Mouse (Mus musculus): Measurements from ENCODE around the gene Krba1. TPM values are rescaled to one million over a fixed set of nuclear protein-coding genes. Genes with fewer than 3 reads are reported as not detected.

The Krba1 gene
- polyA plus RNA-seq (2015; fragmentation: Nextera tagmentation; extraction: Ambion mirVana), result 23.8 and 27.4 TPM in 2 replicates

- H3K9me3 ChIP-seq, result no peaks in the 10 kb centered on the region
- peaks cover 30% of the 10 kb centered on the region for H3K4me1 ChIP-seq (replicated peaks)
- peak within 1 kb of the TSS; percentile 71 for H3K4me2 ChIP-seq
- no peaks in the 10 kb centered on the region for H3K27me3 ChIP-seq
- peak within 1 kb of the TSS; percentile 68 for H3K4me3 ChIP-seq
- H3K36me3 ChIP-seq, result no peaks in the 10 kb centered on the region
- ATAC-seq (ENCODE audit: low read depth), result peak; percentile 99
- WGBS, result 1% methylated on average over 65 of the region's 65 CpGs
- peak within 1 kb of the TSS; percentile 87 for H3K9ac ChIP-seq
- peak within 1 kb of the TSS; percentile 83 for H3K27ac ChIP-seq (replicated peaks)
Observed at GRCm38 (mm10) chr6:48395105-48396007, at the start of gene Krba1. TSS of gene Krba1 (plus strand) at chr6:48395586.

- H3K27ac ChIP-seq (replicated peaks), result no peak overlapping the region
- no peak overlapping the region for H3K9ac ChIP-seq
- H3K4me3 ChIP-seq, result no peak overlapping the region
- 72% methylated on average over 3 of the region's 3 CpGs for WGBS
- H3K9me3 ChIP-seq, result no peaks in the 10 kb centered on the region
- no peak overlapping the region for H3K4me2 ChIP-seq
- H3K27me3 ChIP-seq, result no peaks in the 10 kb centered on the region
- no peaks in the 10 kb centered on the region for H3K4me1 ChIP-seq (replicated peaks)
- H3K36me3 ChIP-seq, result no peaks in the 10 kb centered on the region
- no peak for ATAC-seq (ENCODE audit: low read depth)
Observed at GRCm38 (mm10) chr6:48358897-48359296, 36.5 kb upstream of the Krba1 start.

GRCm38 (mm10) chr6:48366322-48366996 lies 28.9 kb upstream of the Krba1 start:
- no peak for ATAC-seq (ENCODE audit: low read depth)
- WGBS, result 51% methylated on average over 11 of the region's 11 CpGs
- Histone ChIP-seq H3K4me1 (replicated peaks) (no peaks in the 10 kb centered on the region; the same call in 1 of the 2 replicates), H3K36me3 (no peaks in the 10 kb centered on the region), H3K9me3 (no peaks in the 10 kb centered on the region), H3K27ac (replicated peaks) (no peak overlapping the region), H3K4me2 (no peak overlapping the region), H3K9ac (no peak overlapping the region), H3K4me3 (no peak overlapping the region), H3K27me3 (no peaks in the 10 kb centered on the region)

GRCm38 (mm10) chr6:48388221-48388620 lies 7.2 kb upstream of the Krba1 start:
- Histone ChIP-seq H3K4me3 (no peak overlapping the region), H3K4me2 (no peak overlapping the region), H3K27ac (replicated peaks) (no peak overlapping the region), H3K36me3 (no peaks in the 10 kb centered on the region), H3K27me3 (no peaks in the 10 kb centered on the region), H3K9ac (no peak overlapping the region), H3K4me1 (replicated peaks) (no peaks in the 10 kb centered on the region), H3K9me3 (no peaks in the 10 kb centered on the region)
- WGBS, result 70% methylated on average over 3 of the region's 3 CpGs
- ATAC-seq (ENCODE audit: low read depth), result no peak

GRCm38 (mm10) chr6:48393811-48394210 lies 1.6 kb upstream of the Krba1 start:
- Histone ChIP-seq H3K27ac (replicated peaks) (no peak overlapping the region), H3K4me1 (replicated peaks) (peaks cover 30% of the 10 kb centered on the region), H3K9ac (no peak overlapping the region), H3K27me3 (no peaks in the 10 kb centered on the region), H3K9me3 (no peaks in the 10 kb centered on the region), H3K4me3 (no peak overlapping the region), H3K36me3 (no peaks in the 10 kb centered on the region), H3K4me2 (no peak overlapping the region)
- ATAC-seq (ENCODE audit: low read depth), result no peak

GRCm38 (mm10) chr6:48396008-48396595 lies 716 bp downstream of the Krba1 start:
- Histone ChIP-seq H3K27ac (replicated peaks) (peak overlapping the region; percentile 83), H3K4me2 (peak overlapping the region; percentile 71), H3K9ac (peak overlapping the region; percentile 87), H3K4me3 (peak overlapping the region; percentile 68), H3K27me3 (no peaks in the 10 kb centered on the region), H3K4me1 (replicated peaks) (peaks cover 35% of the 10 kb centered on the region), H3K9me3 (no peaks in the 10 kb centered on the region), H3K36me3 (no peaks in the 10 kb centered on the region)
- 34% methylated on average over 15 of the region's 15 CpGs for WGBS
- ATAC-seq (ENCODE audit: low read depth), result no peak

GRCm38 (mm10) chr6:48396686-48397085 lies 1.3 kb downstream of the Krba1 start:
- WGBS, result 82% methylated on average over 1 of the region's 1 CpGs
- peaks cover 36% of the 10 kb centered on the region for H3K4me1 ChIP-seq (replicated peaks)
- H3K27me3 ChIP-seq, result no peaks in the 10 kb centered on the region
- peak overlapping the region; percentile 87 for H3K9ac ChIP-seq
- no peak overlapping the region for H3K27ac ChIP-seq (replicated peaks)
- no peaks in the 10 kb centered on the region for H3K36me3 ChIP-seq
- H3K9me3 ChIP-seq, result no peaks in the 10 kb centered on the region
- no peak for ATAC-seq (ENCODE audit: low read depth)
- peak overlapping the region; percentile 71 for H3K4me2 ChIP-seq
- peak overlapping the region; percentile 68 for H3K4me3 ChIP-seq

- 56% methylated on average over 4 of the region's 4 CpGs for WGBS
Observed at GRCm38 (mm10) chr6:48397336-48397735, 1.9 kb downstream of the Krba1 start.

GRCm38 (mm10) chr6:48399906-48400305 lies 4.5 kb downstream of the Krba1 start:
- no peak overlapping the region for H3K4me3 ChIP-seq
- peaks cover 33% of the 10 kb centered on the region for H3K4me1 ChIP-seq (replicated peaks)
- H3K27me3 ChIP-seq, result no peaks in the 10 kb centered on the region
- no peak overlapping the region for H3K9ac ChIP-seq
- no peak overlapping the region for H3K4me2 ChIP-seq
- H3K9me3 ChIP-seq, result no peaks in the 10 kb centered on the region
- H3K36me3 ChIP-seq, result peaks cover 17% of the 10 kb centered on the region
- no peak overlapping the region for H3K27ac ChIP-seq (replicated peaks)
- no peak for ATAC-seq (ENCODE audit: low read depth)
- WGBS, result 97% methylated on average over 5 of the region's 5 CpGs

More at GRCm38 (mm10) chr6:48397336-48397735, 1.9 kb downstream of the Krba1 start:
- no peak overlapping the region for H3K27ac ChIP-seq (replicated peaks)
- peak overlapping the region; percentile 71 for H3K4me2 ChIP-seq
- no peaks in the 10 kb centered on the region for H3K36me3 ChIP-seq
- no peaks in the 10 kb centered on the region for H3K27me3 ChIP-seq
- H3K4me3 ChIP-seq, result no peak overlapping the region
- no peaks in the 10 kb centered on the region for H3K9me3 ChIP-seq
- H3K9ac ChIP-seq, result peak overlapping the region; percentile 87
- H3K4me1 ChIP-seq (replicated peaks), result peaks cover 36% of the 10 kb centered on the region
- ATAC-seq (ENCODE audit: low read depth), result no peak

GRCm38 (mm10) chr6:48404071-48404470 lies 8.7 kb downstream of the Krba1 start:
- Histone ChIP-seq H3K27me3 (no peaks in the 10 kb centered on the region), H3K4me2 (no peak overlapping the region), H3K27ac (replicated peaks) (no peak overlapping the region), H3K9ac (no peak overlapping the region), H3K4me3 (no peak overlapping the region), H3K9me3 (no peaks in the 10 kb centered on the region), H3K4me1 (replicated peaks) (peaks cover 6% of the 10 kb centered on the region), H3K36me3 (peaks cover 59% of the 10 kb centered on the region)
- WGBS, result 95% methylated on average over 5 of the region's 5 CpGs
- no peak for ATAC-seq (ENCODE audit: low read depth)

GRCm38 (mm10) chr6:48409726-48410343 lies 14.4 kb downstream of the Krba1 start:
- Histone ChIP-seq H3K36me3 (peaks cover 100% of the 10 kb centered on the region), H3K9me3 (no peaks in the 10 kb centered on the region), H3K4me2 (no peak overlapping the region), H3K27me3 (no peaks in the 10 kb centered on the region), H3K9ac (no peak overlapping the region), H3K27ac (replicated peaks) (no peak overlapping the region), H3K4me1 (replicated peaks) (no peaks in the 10 kb centered on the region), H3K4me3 (no peak overlapping the region)
- no peak for ATAC-seq (ENCODE audit: low read depth)
- WGBS, result 94% methylated on average over 4 of the region's 4 CpGs

- H3K9ac ChIP-seq, result no peak overlapping the region
- H3K9me3 ChIP-seq, result no peaks in the 10 kb centered on the region
- no peak overlapping the region for H3K4me2 ChIP-seq
- no peak for ATAC-seq (ENCODE audit: low read depth)
- H3K27me3 ChIP-seq, result no peaks in the 10 kb centered on the region
- WGBS, result 72% methylated on average over 3 of the region's 3 CpGs
- H3K27ac ChIP-seq (replicated peaks), result no peak overlapping the region
- peaks cover 100% of the 10 kb centered on the region for H3K36me3 ChIP-seq
- H3K4me3 ChIP-seq, result no peak overlapping the region
- H3K4me1 ChIP-seq (replicated peaks), result no peaks in the 10 kb centered on the region
Observed at GRCm38 (mm10) chr6:48410551-48410950, 15.2 kb downstream of the Krba1 start.

Measured in neural tube, embryonic 13.5 days (tissue).